Comparison of ENCODE assay signal across 7 mouse cellular contexts in the genomic region with DNA sequence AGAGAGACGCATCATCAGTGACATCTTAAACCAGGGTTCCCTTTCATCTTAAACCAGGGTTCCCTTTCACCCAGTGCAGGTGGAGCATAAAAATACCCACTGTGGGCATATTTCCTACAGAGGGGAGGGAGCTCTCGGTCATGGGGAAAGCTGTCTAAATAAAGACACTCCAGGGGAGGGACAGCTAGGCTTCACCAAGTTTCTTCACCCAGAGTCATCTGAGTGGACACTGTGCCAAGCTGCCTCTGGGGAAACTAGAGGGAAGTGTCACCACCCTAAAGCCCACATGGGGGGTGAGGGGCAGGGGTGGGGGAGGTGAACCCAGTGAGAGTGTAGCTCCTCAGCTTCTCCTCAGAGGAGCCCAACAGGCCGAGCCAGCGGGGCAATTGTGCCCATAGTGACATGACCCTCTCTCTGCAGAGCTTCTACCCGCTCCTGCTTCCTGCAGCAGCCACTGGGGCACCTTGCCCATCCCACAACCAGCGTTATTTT. TPM values are rescaled to one million over a fixed set of nuclear protein-coding genes. Genes with fewer than 3 reads are reported as not detected.
DNase-seq lines count a peak whose midpoint lies in the region; ATAC-seq and TF ChIP-seq lines count a peak whose summit lies in the region.

No protein-coding gene starts in this region.

- H3K27me3 ChIP-seq in heart, adult 2 months (ENCODE audit: control insufficient read depth, insufficient read depth, low read length), result no peaks in the 10 kb centered on the region
- no peaks in the 10 kb centered on the region for H3K27me3 ChIP-seq in intestine, postnatal 0 days (replicated peaks; ENCODE audit: control insufficient read depth, insufficient read depth, low read length)

- no peak for TF ChIP-seq CTCF in bone marrow macrophage, adult 2 months (IDR thresholded peaks at IDR 0.05; ENCODE audit: low read depth, low read length)
- TF ChIP-seq CTCF in heart, adult 2 months (IDR thresholded peaks at IDR 0.05), result peak; percentile 32
- no peak for TF ChIP-seq CTCF in intestine, postnatal 0 days (IDR thresholded peaks at IDR 0.05; ENCODE audit: low read depth)

- H3K4me3 ChIP-seq in bone marrow macrophage, adult 2 months (ENCODE audit: insufficient read depth, low read length), result peak overlapping the region; percentile 37
- H3K4me3 ChIP-seq in heart, adult 2 months, result no peak overlapping the region
- H3K4me3 ChIP-seq in intestine, postnatal 0 days (ENCODE audit: low read depth, low read length), result no peak overlapping the region

- TF ChIP-seq POLR2A in bone marrow macrophage, adult 2 months (IDR thresholded peaks at IDR 0.05; ENCODE audit: borderline replicate concordance, low read depth, low read length), result no peak
- no peak for TF ChIP-seq POLR2A in heart, adult 2 months (IDR thresholded peaks at IDR 0.05; ENCODE audit: insufficient read depth, low read depth, low read length)

- peak; percentile 42 for DNase-seq in NIH3T3 (ENCODE audit: low read depth)
- DNase-seq in heart, adult 2 months, result peak; percentile 73 to 84
- DNase-seq in frontal cortex, postnatal 25 days (ENCODE audit: low spot score in 2 of 2), result no peak

- no peak for ATAC-seq in intestine, postnatal 0 days
- ATAC-seq in monocyte, adult 5-6 weeks (replicated peaks; ENCODE audit: insufficient number of reproducible peaks, low FRiP score, low TSS enrichment, poor library complexity, severe bottlenecking), result peak; percentile 52
- ATAC-seq in inflammation-experienced regulatory T-cells, adult 6 months, result no peak

- H3K79me2 ChIP-seq in heart, adult 2 months (replicated peaks; ENCODE audit: control insufficient read depth, insufficient read depth, low read length), result no peaks in the 10 kb centered on the region

- peak overlapping the region; percentile 40 for H3K9ac ChIP-seq in heart, adult 2 months (ENCODE audit: low read depth, low read length)
- H3K9ac ChIP-seq in intestine, postnatal 0 days (ENCODE audit: low read depth, low read length), result no peak overlapping the region

- no peaks in the 10 kb centered on the region for H3K36me3 ChIP-seq in heart, adult 2 months (ENCODE audit: control insufficient read depth, insufficient read depth, low read length)
- no peaks in the 10 kb centered on the region for H3K36me3 ChIP-seq in intestine, postnatal 0 days (ENCODE audit: control insufficient read depth, insufficient read depth)

- H3K9me3 ChIP-seq in intestine, postnatal 0 days (ENCODE audit: control insufficient read depth), result no peaks in the 10 kb centered on the region

- 31% methylated on average over 6 of the region's 6 CpGs for WGBS in heart, adult 2 months
- WGBS in intestine, postnatal 0 days, result 72% methylated on average over 6 of the region's 6 CpGs

- peak overlapping the region; percentile 98 for H3K27ac ChIP-seq in bone marrow macrophage, adult 2 months (ENCODE audit: insufficient read depth, low read depth, low read length)
- peak overlapping the region; percentile 96 for H3K27ac ChIP-seq in heart, adult 2 months
- peak overlapping the region; percentile 28; the same call in 1 of the 2 replicates for H3K27ac ChIP-seq in intestine, postnatal 0 days (ENCODE audit: low read depth, low read length)

- peak; percentile 45; the same call in 1 of the 2 replicates for TF ChIP-seq EP300 in heart, adult 2 months (IDR thresholded peaks at IDR 0.05; ENCODE audit: insufficient read depth, low read depth, low read length)

- intact Hi-C loops in heart, adult 2 months (cut with DNase I), result loop anchor here (2.0 kb wide), 2 partner anchors 15 to 19 kb away; no protein-coding TSS in a partner anchor

- 0 out of 2 replicates have a peak overlapping the region, but pooled peaks have one; percentile 24 for H3K4me2 ChIP-seq in intestine, postnatal 0 days (replicated peaks; ENCODE audit: low read depth)

- H3K4me1 ChIP-seq in bone marrow macrophage, adult 2 months (ENCODE audit: control insufficient read depth, insufficient read depth, low read length), result peaks cover 77% of the 10 kb centered on the region
- H3K4me1 ChIP-seq in heart, adult 2 months (ENCODE audit: control insufficient read depth, insufficient read depth, low read length), result peaks cover 25% of the 10 kb centered on the region
- H3K4me1 ChIP-seq in intestine, postnatal 0 days (replicated peaks; ENCODE audit: control insufficient read depth, insufficient read depth, low read length), result no peaks in the 10 kb centered on the region

RNA-seq across cellular contexts. Expression of gene Irf2bp2, which starts 27.8 kb away (rescaled TPM):
- polyA plus RNA-seq in bone marrow macrophage, adult 2 months (2012; ENCODE audit: insufficient read depth, insufficient read length, missing spikeins), result 163 and 167 TPM in 2 replicates
- total RNA-seq in heart, adult 2 months (2021), result 100 to 1,000 TPM in 1 of 2 experiments, 10 to 100 TPM in 1; 56.3 to 132 TPM
- polyA plus RNA-seq in heart, adult 2 months (2012; rRNA removed), result 33.8 and 37.3 TPM in 2 replicates
- 13.3 and 14.9 TPM in 2 replicates for polyA plus RNA-seq in intestine, postnatal 0 days (2015; fragmentation: Nextera tagmentation; extraction: Ambion mirVana)
- total RNA-seq in monocyte, adult 5-6 weeks (2017), result 41.2 to 53.3 TPM (median 48.5 TPM) in 3 replicates
- 10 to 100 TPM; 16.7 to 25.3 (median 24.5) TPM for polyA plus RNA-seq in inflammation-experienced regulatory T-cells, adult 6 months (2017; shearing (Covaris generic))

Comparison
In these comparisons a context has a peak if more than half of its experiments do, and no peak if none do; other contexts are left out.
1. DNase-seq: peak in NIH3T3 (single experiment) and heart, adult 2 months (2 of 2); none in frontal cortex, postnatal 25 days (0 of 2).
2. H3K27ac ChIP-seq: peak in every context shown above with its lines; median percentile 98 in bone marrow macrophage, adult 2 months; 96 in heart, adult 2 months; 28 in intestine, postnatal 0 days.